Mouse (Mus musculus) brown adipose tissue, adult 24 weeks (tissue): Measurements from ENCODE around the gene 2010111I01Rik. TPM values are rescaled to one million over a fixed set of nuclear protein-coding genes. Genes with fewer than 3 reads are reported as not detected.
"Not testable (repeated sequence)": the region's sequence is repeated elsewhere in the genome, so short reads cannot be mapped to it uniquely, and the experiment has no call there.

Experiments used
- H3K27ac ChIP-seq: fragments of 200-500 bp; replicated peaks from 2 replicates; pipeline ENCODE4 v1.5.1; 2012; ENCODE audit warnings: low read depth, mild to moderate bottlenecking, low read length
- H3K4me1 ChIP-seq: fragments of 200-500 bp; 2 replicates; pipeline ENCODE4 v1.6.1; 2012; ENCODE audit warnings: low read length, mixed read lengths; ENCODE audit not compliant: control insufficient read depth, insufficient read depth, insufficient read length
- H3K4me3 ChIP-seq: fragments of 200-500 bp; 2 replicates; pipeline ENCODE4 v1.5.1; 2012; ENCODE audit warnings: low read depth, mild to moderate bottlenecking, low read length, moderate library complexity; ENCODE audit not compliant: insufficient read depth
- polyA plus RNA-seq: library from polyadenylated mRNA; stranded (reverse); fragments of >200 nt; gene quantifications from 2 replicates; pipeline ENCODE4 v1.2.4, GENCODE M21; 2012; ENCODE audit not compliant: missing spikeins, insufficient read depth, insufficient read length

2010111I01Rik gene
- polyA plus RNA-seq, 1 experiment, result 10.7 TPM

DNA sequence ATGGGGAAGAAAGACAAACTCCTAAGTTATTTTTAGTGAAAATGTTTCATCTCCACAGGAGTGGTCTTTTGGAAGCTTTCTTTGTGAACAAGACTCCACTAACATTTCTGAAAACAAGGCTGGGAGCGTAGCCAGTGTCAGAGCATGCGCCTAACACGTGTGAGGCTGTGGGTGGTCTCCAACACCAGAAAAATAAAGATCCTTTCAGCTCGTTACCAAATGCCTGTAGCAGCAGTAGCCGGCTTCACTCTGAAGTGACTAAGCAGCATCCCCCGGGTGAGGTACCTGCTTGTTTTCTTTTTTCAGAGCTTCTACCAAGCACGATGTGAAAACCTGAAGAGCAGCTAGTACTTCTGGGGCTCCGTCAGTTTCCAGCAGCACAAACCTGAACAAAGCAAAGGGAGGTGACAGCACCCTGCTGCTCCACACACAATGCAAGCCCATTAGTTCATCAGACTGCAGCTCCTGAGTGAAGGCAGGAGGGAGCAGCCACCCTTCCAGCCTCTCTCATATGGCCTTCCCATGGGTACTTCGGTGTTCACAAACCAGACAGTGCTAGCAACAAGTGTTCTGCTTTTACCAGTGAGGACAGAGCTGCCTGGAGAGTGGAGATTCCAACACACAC lies 365.7 kb downstream of the 2010111I01Rik start:
- Histone ChIP-seq H3K27ac (no peak overlapping the region), H3K4me3 (no peak overlapping the region), H3K4me1 (no peaks in the 10 kb centered on the region)

- H3K27ac ChIP-seq, result no peak overlapping the region
- no peaks in the 10 kb centered on the region for H3K4me1 ChIP-seq
- H3K4me3 ChIP-seq, result no peak overlapping the region
Measured at GRCm38 (mm10) chr13:63331379-63331778, 366.7 kb downstream of the 2010111I01Rik start.

GRCm38 (mm10) chr13:63332576-63333300 lies 368.0 kb downstream of the 2010111I01Rik start:
- no peak overlapping the region for H3K4me3 ChIP-seq
- H3K4me1 ChIP-seq, result no peaks in the 10 kb centered on the region
- H3K27ac ChIP-seq, result no peak overlapping the region

DNA sequence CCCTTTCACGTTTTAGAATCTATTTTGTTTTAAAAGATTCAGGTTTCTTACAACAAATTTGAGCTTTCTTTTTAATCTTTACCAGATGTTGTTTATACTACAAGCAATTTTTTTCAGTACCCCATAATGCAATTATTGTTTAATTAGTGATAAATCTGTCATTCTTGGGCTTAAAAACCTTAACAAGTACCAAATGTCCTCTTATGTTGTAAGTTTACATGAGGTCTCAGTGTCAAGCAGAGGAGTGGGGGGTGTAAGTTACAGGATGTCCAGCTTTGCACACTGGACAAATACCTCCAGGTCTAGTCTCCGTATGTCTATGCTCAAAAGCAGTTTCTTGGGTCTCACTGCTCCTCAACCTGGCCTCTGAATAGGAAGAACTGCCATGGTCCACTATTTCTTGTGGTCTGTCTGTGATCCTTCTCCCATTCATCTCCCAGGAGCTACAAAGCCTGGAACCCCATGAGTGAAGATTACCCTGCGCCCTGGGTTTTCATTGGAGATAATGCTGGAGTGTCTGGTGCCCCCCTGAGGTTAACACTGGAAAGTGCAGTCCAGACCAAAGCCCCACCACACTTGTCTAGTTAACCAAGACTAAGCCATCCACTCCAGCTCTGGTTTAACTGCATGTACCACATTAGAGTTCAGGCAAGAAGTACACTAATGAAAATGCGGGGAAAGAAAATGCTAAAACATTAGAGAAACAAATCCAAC lies 370.9 kb downstream of the 2010111I01Rik start:
- no peaks in the 10 kb centered on the region for H3K4me1 ChIP-seq
- H3K27ac ChIP-seq, result no peak overlapping the region

DNA sequence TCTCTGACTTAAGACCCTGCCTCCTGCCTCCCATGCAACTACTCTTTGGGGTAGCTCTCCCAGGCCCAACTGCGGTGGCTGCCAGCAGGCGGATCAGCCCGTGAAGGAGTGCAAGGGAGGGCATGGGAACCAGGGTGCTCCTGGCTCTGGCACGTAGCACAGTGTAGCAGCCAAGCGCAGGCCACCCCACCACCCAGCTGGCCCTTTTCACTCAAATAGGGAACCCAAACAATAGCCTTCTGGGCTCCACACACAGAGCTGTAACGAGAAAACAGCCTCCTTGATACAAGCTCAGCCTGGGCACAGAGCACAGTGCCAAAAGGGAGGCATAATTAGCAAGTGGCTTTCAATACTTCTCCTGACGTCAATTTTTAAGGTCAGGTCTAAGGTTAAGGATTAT lies 371.6 kb downstream of the 2010111I01Rik start:
- no peak overlapping the region for H3K27ac ChIP-seq
- H3K4me3 ChIP-seq, result no peak overlapping the region
- no peaks in the 10 kb centered on the region for H3K4me1 ChIP-seq

More for the DNA sequence above, 370.9 kb downstream of the 2010111I01Rik start:
- no peak overlapping the region for H3K4me3 ChIP-seq

DNA sequence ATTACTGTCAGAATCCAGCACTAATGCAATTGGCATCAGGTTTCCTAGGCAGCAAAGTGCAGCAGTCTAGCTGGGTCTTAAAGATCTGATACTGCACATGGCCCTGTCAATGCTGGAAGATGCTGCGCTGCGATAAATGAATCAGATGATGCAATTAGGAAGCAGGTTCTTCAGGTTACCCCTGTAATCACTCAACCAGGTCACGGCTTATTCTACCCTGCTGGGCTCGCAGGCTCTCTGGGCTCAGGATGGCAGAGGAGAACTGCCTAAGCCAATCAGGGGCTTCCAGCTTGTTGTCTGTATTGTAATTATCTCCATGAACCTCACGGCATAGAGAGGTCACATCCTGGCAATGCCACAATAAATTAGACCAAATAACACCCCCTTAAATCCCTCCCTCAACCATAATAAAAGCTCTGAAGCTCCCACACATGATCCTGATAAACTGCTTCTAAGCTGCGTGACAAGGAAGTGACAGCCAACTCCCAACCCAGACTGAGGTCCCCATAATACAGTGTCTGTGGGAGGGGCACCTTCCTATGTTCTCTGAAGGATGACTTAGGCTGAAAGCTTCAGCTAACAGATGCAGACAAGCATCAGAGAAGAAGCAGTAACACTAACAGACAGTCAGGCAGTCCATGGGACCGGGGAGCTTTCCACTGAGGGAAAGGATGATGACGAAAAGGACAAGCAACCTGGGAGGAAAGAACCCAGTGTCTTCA lies 372.7 kb downstream of the 2010111I01Rik start:
- Histone ChIP-seq H3K4me3 (no peak overlapping the region), H3K27ac (no peak overlapping the region), H3K4me1 (no peaks in the 10 kb centered on the region)

GRCm38 (mm10) chr13:63339946-63340345 lies 375.3 kb downstream of the 2010111I01Rik start:
- Histone ChIP-seq H3K4me3 (no peak overlapping the region), H3K4me1 (no peaks in the 10 kb centered on the region), H3K27ac (no peak overlapping the region)

- no peak overlapping the region for H3K27ac ChIP-seq
- H3K4me3 ChIP-seq, result no peak overlapping the region
- H3K4me1 ChIP-seq, result no peaks in the 10 kb centered on the region
Measured at GRCm38 (mm10) chr13:63342781-63343180, 378.1 kb downstream of the 2010111I01Rik start.

- Histone ChIP-seq H3K27ac (no peak overlapping the region), H3K4me3 (no peak overlapping the region), H3K4me1 (no peaks in the 10 kb centered on the region)
Measured at GRCm38 (mm10) chr13:63344481-63344880, 379.8 kb downstream of the 2010111I01Rik start.

DNA sequence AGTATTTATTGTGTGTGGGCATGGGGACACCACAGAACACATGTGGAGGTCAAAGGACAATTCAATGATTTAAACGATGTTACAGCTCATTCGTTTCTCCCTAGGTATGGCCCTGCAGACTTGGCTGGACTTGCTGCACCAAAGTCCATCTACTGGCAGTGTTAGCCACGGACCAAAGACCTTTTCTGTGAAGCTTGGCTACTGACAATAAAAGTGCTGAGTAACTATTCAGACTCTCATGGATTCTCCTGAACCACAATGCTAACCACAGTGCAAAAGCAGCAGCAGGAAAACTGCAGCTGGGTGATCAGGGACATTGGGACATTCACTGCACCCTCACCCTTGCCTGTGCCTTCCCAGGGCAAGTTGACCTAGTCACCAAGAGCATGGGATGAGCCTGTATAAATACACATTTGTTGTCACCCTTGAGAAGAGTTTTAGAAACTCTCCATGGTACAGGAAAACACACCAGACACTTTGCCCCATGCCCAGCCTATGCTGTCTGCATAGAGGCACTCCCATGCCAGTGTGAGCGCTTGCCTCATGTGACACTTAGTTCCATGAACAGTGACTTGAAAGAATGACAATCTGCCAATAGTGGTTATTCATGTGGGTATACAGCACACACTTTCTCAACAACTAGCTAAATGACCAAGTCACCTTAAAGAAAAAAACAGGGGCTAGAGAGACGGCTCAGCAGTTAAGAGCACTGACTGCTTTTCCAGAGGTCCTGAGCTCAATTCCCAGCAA lies 381.0 kb downstream of the 2010111I01Rik start:
- Histone ChIP-seq H3K27ac (no peak overlapping the region), H3K4me1 (no peaks in the 10 kb centered on the region), H3K4me3 (no peak overlapping the region)

DNA sequence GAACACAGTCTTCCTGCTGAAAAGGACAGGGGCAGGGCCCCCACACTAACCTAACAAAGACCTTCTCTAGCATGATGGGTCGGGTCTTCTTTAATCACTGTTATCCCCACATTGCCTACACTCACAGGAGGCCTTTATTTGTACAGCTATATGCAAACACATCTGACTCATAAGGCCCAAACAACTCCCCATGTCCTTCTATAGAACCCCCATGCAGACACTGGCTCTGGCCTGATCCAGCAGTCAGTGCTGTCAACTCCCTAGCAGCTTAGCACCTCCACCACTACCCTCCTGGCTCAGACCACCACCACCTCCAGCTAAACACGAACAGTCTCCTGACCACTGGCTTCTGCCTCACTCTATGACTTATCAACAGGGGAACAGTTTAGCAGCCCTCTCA lies 382.9 kb downstream of the 2010111I01Rik start:
- Histone ChIP-seq H3K4me3 (no peak overlapping the region), H3K27ac (no peak overlapping the region), H3K4me1 (no peaks in the 10 kb centered on the region)

DNA sequence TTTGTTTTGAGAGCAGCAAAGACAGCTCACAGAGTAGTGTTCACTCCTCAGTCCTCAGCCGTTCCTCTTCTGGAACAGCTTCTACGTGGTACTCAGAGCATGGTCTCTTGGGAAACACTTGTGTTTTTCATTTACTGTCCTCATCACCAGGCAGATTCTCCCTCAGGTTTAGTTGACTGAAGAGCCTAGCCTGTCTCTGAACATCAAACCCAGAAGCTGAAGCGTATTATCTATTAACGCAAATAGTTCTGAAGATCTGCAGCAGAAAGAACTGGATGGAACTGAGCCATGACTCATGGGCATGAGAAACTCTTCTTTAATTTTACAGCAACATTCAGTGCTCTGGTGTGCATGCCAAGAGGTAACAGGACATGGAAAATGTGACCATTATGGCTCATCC lies 385.4 kb downstream of the 2010111I01Rik start:
- no peak overlapping the region for H3K27ac ChIP-seq
- no peaks in the 10 kb centered on the region for H3K4me1 ChIP-seq
- H3K4me3 ChIP-seq, result no peak overlapping the region

- H3K27ac ChIP-seq, H3K4me3 ChIP-seq, H3K4me1 ChIP-seq: not testable (repeated sequence)
Measured at GRCm38 (mm10) chr13:63353312-63353711, 388.6 kb downstream of the 2010111I01Rik start.

- H3K4me1 ChIP-seq, result no peaks in the 10 kb centered on the region
- no peak overlapping the region for H3K4me3 ChIP-seq
- H3K27ac ChIP-seq, result no peak overlapping the region
Measured at GRCm38 (mm10) chr13:63356101-63356500, 391.4 kb downstream of the 2010111I01Rik start.
